Mouse (Mus musculus): Measurements from ENCODE around the gene 2210011C24Rik. TPM values are rescaled to one million over a fixed set of nuclear protein-coding genes. Genes with fewer than 3 reads are reported as not detected.

The 2210011C24Rik gene
- polyA plus RNA-seq, 1 experiment from 2014 or later: not detected

- Histone ChIP-seq H3K4me1 (peaks cover 38% of the 10 kb centered on the region), H3K4me2 (peak overlapping the region; percentile 96), H3K9ac (peak overlapping the region; percentile 93), H3K36me3 (peaks cover 18% of the 10 kb centered on the region), H3K4me3 (peak overlapping the region; percentile 90), H3K9me3 (no peaks in the 10 kb centered on the region), H3K27me3 (no peaks in the 10 kb centered on the region), H3K27ac (peak overlapping the region; percentile 74)
- ATAC-seq (ENCODE audit: insufficient number of reproducible peaks, insufficient read depth, low FRiP score, low TSS enrichment, low read depth): peak; percentile 22; the same call in 1 of the 2 replicates
- WGBS: 3% methylated on average over 37 of the region's 37 CpGs
These were observed 38.6 kb downstream of the 2210011C24Rik start for GRCm38 (mm10) chr8:83973161-83974031.

DNA sequence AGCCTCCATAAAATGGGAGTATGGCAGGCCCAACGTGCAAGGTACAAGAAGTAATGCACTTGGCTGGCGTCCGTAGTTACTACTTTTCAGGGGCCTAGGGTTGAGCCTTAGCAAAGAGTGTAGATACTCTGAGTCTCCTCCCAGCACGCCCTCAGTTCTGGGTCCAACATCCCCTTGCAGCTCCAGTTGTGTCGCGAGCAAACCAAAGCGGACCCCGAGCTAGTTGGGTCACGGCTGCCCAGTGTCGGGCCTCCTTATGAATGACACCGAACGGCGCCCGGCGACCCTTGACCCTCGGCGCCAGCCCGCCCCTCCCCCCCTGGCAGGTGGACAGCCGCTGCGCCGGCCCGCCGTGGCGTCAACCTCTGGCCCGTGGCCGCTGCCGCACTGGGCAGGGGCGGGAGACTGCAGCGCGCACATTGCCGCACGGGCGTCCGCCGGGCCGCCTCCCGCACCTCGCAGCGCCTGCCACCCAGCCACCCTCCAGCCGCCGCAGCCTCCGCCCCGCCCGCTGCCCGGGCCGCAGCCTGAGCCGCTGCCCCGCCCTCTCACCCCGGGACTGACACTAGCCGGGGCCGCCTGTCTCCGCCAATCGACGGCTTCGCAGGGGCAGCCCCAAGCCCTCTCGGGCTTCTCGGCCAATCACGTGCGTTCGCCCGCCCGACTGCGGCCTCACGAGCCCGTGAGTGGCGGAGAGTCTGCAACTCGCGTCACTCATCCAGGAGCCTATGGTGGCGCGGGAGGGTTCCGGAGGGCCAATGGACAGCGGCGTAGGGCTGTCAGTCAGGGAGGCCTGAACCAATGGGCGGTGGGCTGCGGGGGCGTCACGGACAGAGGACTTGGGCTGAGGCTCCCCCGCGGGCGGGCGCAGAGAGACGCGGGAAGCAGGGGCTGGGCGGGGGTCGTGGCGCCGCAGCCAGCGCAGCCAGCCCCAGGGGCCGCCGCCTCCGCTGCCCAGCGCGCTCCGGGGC, 39.5 kb downstream of the 2210011C24Rik start, which contains the start of gene Prkaca:
Gene Prkaca, plus strand, starts transcription at position 844 of the 971 bp plus-strand sequence.
- H3K4me3 ChIP-seq: peak within 1 kb of the TSS; percentile 90
- H3K27ac ChIP-seq: peak within 1 kb of the TSS; percentile 74
- peaks cover 32% of the 10 kb centered on the region for H3K4me1 ChIP-seq
- peak within 1 kb of the TSS; percentile 93 for H3K9ac ChIP-seq
- no peaks in the 10 kb centered on the region for H3K9me3 ChIP-seq
- WGBS: under 1% methylated on average over 80 of the region's 94 CpGs
- no peaks in the 10 kb centered on the region for H3K27me3 ChIP-seq
- peak; percentile 99 for ATAC-seq (ENCODE audit: insufficient number of reproducible peaks, insufficient read depth, low FRiP score, low TSS enrichment, low read depth)
- peak within 1 kb of the TSS; percentile 96 for H3K4me2 ChIP-seq
- peaks cover 24% of the 10 kb centered on the region for H3K36me3 ChIP-seq

- 83% methylated on average over 6 of the region's 6 CpGs for WGBS
- H3K27ac ChIP-seq: no peak overlapping the region
These were observed 40.3 kb downstream of the 2210011C24Rik start for GRCm38 (mm10) chr8:83971661-83972060.

GRCm38 (mm10) chr8:83971121-83971520, 40.9 kb downstream of the 2210011C24Rik start:
- H3K9me3 ChIP-seq: no peaks in the 10 kb centered on the region
- H3K9ac ChIP-seq: no peak overlapping the region
- H3K27me3 ChIP-seq: no peaks in the 10 kb centered on the region
- H3K4me3 ChIP-seq: no peak overlapping the region
- peaks cover 20% of the 10 kb centered on the region for H3K4me1 ChIP-seq
- WGBS: 90% methylated on average over 4 of the region's 4 CpGs
- H3K4me2 ChIP-seq: no peak overlapping the region
- peaks cover 28% of the 10 kb centered on the region for H3K36me3 ChIP-seq
- ATAC-seq (ENCODE audit: insufficient number of reproducible peaks, insufficient read depth, low FRiP score, low TSS enrichment, low read depth): no peak
- no peak overlapping the region for H3K27ac ChIP-seq

More at GRCm38 (mm10) chr8:83971661-83972060, 40.3 kb downstream of the 2210011C24Rik start:
- Histone ChIP-seq H3K36me3 (peaks cover 28% of the 10 kb centered on the region), H3K4me1 (peaks cover 24% of the 10 kb centered on the region), H3K4me3 (peak overlapping the region; percentile 90; the same call in 1 of the 2 replicates), H3K9ac (peak overlapping the region; percentile 80; the same call in 1 of the 2 replicates), H3K4me2 (peak overlapping the region; percentile 83), H3K27me3 (no peaks in the 10 kb centered on the region), H3K9me3 (no peaks in the 10 kb centered on the region)
- ATAC-seq (ENCODE audit: insufficient number of reproducible peaks, insufficient read depth, low FRiP score, low TSS enrichment, low read depth): no peak

- H3K27me3 ChIP-seq: no peaks in the 10 kb centered on the region
- peaks cover 7% of the 10 kb centered on the region for H3K4me1 ChIP-seq
- no peak overlapping the region for H3K9ac ChIP-seq
- WGBS: 95% methylated on average over 7 of the region's 7 CpGs
- no peak overlapping the region for H3K4me2 ChIP-seq
- peaks cover 37% of the 10 kb centered on the region for H3K36me3 ChIP-seq
- no peak overlapping the region for H3K27ac ChIP-seq
- ATAC-seq (ENCODE audit: insufficient number of reproducible peaks, insufficient read depth, low FRiP score, low TSS enrichment, low read depth): no peak
- H3K4me3 ChIP-seq: no peak overlapping the region
- H3K9me3 ChIP-seq: no peaks in the 10 kb centered on the region
These were observed 44.3 kb downstream of the 2210011C24Rik start for GRCm38 (mm10) chr8:83967701-83968100.

GRCm38 (mm10) chr8:83964015-83964765, 47.8 kb downstream of the 2210011C24Rik start:
- H3K9ac ChIP-seq: no peak overlapping the region
- no peaks in the 10 kb centered on the region for H3K4me1 ChIP-seq
- no peaks in the 10 kb centered on the region for H3K27me3 ChIP-seq
- no peak for ATAC-seq (ENCODE audit: insufficient number of reproducible peaks, insufficient read depth, low FRiP score, low TSS enrichment, low read depth)
- 92% methylated on average over 5 of the region's 5 CpGs for WGBS
- H3K27ac ChIP-seq: no peak overlapping the region
- H3K9me3 ChIP-seq: no peaks in the 10 kb centered on the region
- no peak overlapping the region for H3K4me3 ChIP-seq
- peaks cover 30% of the 10 kb centered on the region for H3K36me3 ChIP-seq
- H3K4me2 ChIP-seq: no peak overlapping the region

MicroRNAs within 50 kb of the gene (microRNA counts, 519-probe panel; counts per million panel counts)
- 236 counts per million, percentile 44 among the panel's probes with 10 or more counts for microRNA mmu-miR-1199

Small RNAs within 50 kb of the gene (microRNA-seq; reads per million reads assigned to microRNA genes)
- gene Mir1199 (not detected), gene Mir8111 (3.7 reads per million, percentile 15 among the genes with 10 or more reads in this experiment)

Other genes starting within 250 kb of the 2210011C24Rik start
- 30.5 and 31.6 TPM in 2 replicates for gene Adgrl1, start 112.1 kb downstream of the 2210011C24Rik start, polyA plus RNA-seq (2015; fragmentation: Nextera tagmentation; extraction: Ambion mirVana)
- gene Gm10644, start 57.0 kb downstream of the 2210011C24Rik start, polyA plus RNA-seq (2015; fragmentation: Nextera tagmentation; extraction: Ambion mirVana): 0.55 and 0.63 TPM in 2 replicates
- 58.0 and 61.3 TPM in 2 replicates for gene Asf1b, start 56.7 kb downstream of the 2210011C24Rik start, polyA plus RNA-seq (2015; fragmentation: Nextera tagmentation; extraction: Ambion mirVana)
- 148 and 159 TPM in 2 replicates for gene Prkaca, start 39.2 kb downstream of the 2210011C24Rik start, polyA plus RNA-seq (2015; fragmentation: Nextera tagmentation; extraction: Ambion mirVana)
- 14.5 and 15.8 TPM in 2 replicates for gene Samd1, start 14.5 kb downstream of the 2210011C24Rik start, polyA plus RNA-seq (2015; fragmentation: Nextera tagmentation; extraction: Ambion mirVana)
- 0.73 and 1.6 TPM in 2 replicates for gene 1700067K01Rik, start 10.7 kb downstream of the 2210011C24Rik start, polyA plus RNA-seq (2015; fragmentation: Nextera tagmentation; extraction: Ambion mirVana)
- gene Palm3, start 9.3 kb upstream of the 2210011C24Rik start, polyA plus RNA-seq (2015; fragmentation: Nextera tagmentation; extraction: Ambion mirVana): 6.9 and 8.5 TPM in 2 replicates
- gene Il27ra, start 30.4 kb upstream of the 2210011C24Rik start, polyA plus RNA-seq (2015; fragmentation: Nextera tagmentation; extraction: Ambion mirVana): 0.66 and 1.0 TPM in 2 replicates
- gene Rln3, start 32.8 kb upstream of the 2210011C24Rik start, polyA plus RNA-seq (2015; fragmentation: Nextera tagmentation; extraction: Ambion mirVana): not detected in 2 replicates
- 1.6 and 2.0 TPM in 2 replicates for gene Gm10643, start 53.0 kb upstream of the 2210011C24Rik start, polyA plus RNA-seq (2015; fragmentation: Nextera tagmentation; extraction: Ambion mirVana)
- gene Rfx1, start 54.7 kb upstream of the 2210011C24Rik start, polyA plus RNA-seq (2015; fragmentation: Nextera tagmentation; extraction: Ambion mirVana): 8.7 and 10.1 TPM in 2 replicates
- 10.8 and 12.2 TPM in 2 replicates for gene Dcaf15, start 92.6 kb upstream of the 2210011C24Rik start, polyA plus RNA-seq (2015; fragmentation: Nextera tagmentation; extraction: Ambion mirVana)
- gene Podnl1, start 113.8 kb upstream of the 2210011C24Rik start, polyA plus RNA-seq (2015; fragmentation: Nextera tagmentation; extraction: Ambion mirVana): 1.6 and 2.0 TPM in 2 replicates
- 28.2 and 30.7 TPM in 2 replicates for gene Cc2d1a, start 135.8 kb upstream of the 2210011C24Rik start, polyA plus RNA-seq (2015; fragmentation: Nextera tagmentation; extraction: Ambion mirVana)
- gene 4930432K21Rik, start 135.9 kb upstream of the 2210011C24Rik start, polyA plus RNA-seq (2015; fragmentation: Nextera tagmentation; extraction: Ambion mirVana): 1.4 and 1.8 TPM in 2 replicates
- gene Nanos3, start 173.0 kb upstream of the 2210011C24Rik start, polyA plus RNA-seq (2015; fragmentation: Nextera tagmentation; extraction: Ambion mirVana): 2.9 and 5.2 TPM in 2 replicates
- gene Zswim4, start 224.9 kb upstream of the 2210011C24Rik start, polyA plus RNA-seq (2015; fragmentation: Nextera tagmentation; extraction: Ambion mirVana): 19.6 and 22.6 TPM in 2 replicates
- 318 and 344 TPM in 2 replicates for gene D8Ertd738e, start 237.5 kb upstream of the 2210011C24Rik start, polyA plus RNA-seq (2015; fragmentation: Nextera tagmentation; extraction: Ambion mirVana)
- 62.4 and 69.8 TPM in 2 replicates for gene Mri1, start 245.2 kb upstream of the 2210011C24Rik start, polyA plus RNA-seq (2015; fragmentation: Nextera tagmentation; extraction: Ambion mirVana)

Data from embryonic facial prominence, embryonic 13.5 days (tissue).